Mouse (Mus musculus) CH12.LX (cell line): ENCODE measurements at regions not wholly inside any gene's neighbourhood (a gene's known extent, or its start where the extent isn't known, plus 50 kb on each side); places are given as distances from the start of the nearest gene placed in this dataset.

Experiments
- DNase-seq: peaks from one replicate; pipeline ENCODE4 v3.0.0-alpha.2; 2013; ENCODE audit errors: extremely low read depth
- H3K27ac ChIP-seq: 2 replicates; pipeline ENCODE4 v1.5.1; 2012; ENCODE audit warnings: low read depth, mild to moderate bottlenecking, control low read depth, moderate library complexity; ENCODE audit not compliant: insufficient read depth
- H3K27me3 ChIP-seq: replicated peaks from 2 replicates; pipeline ENCODE3; 2012; ENCODE audit warnings: inconsistent platforms
- H3K36me3 ChIP-seq, 2 experiments: replicated peaks in 1 of 2; 2 replicates each; pipeline versions ENCODE3 to v1.6.1; 2012; ENCODE audit warnings: inconsistent platforms in 1 of 2, low read length in 1 of 2, mild to moderate bottlenecking in 1 of 2, mixed read lengths in 1 of 2, moderate library complexity in 1 of 2; ENCODE audit not compliant: control insufficient read depth in 1 of 2, insufficient read depth in 1 of 2
- H3K4me1 ChIP-seq, 2 experiments: 2 replicates each; pipeline ENCODE4 v1.6.1; 2012; ENCODE audit warnings: inconsistent platforms in 1 of 2, moderate library complexity in 1 of 2; ENCODE audit not compliant: insufficient read depth in 2 of 2, control insufficient read depth in 1 of 2
- H3K4me2 ChIP-seq: 2 replicates; pipeline ENCODE4 v1.6.1; 2012; ENCODE audit warnings: low read depth, mild to moderate bottlenecking, control low read depth; ENCODE audit not compliant: poor library complexity, insufficient read depth, severe bottlenecking
- H3K4me3 ChIP-seq, 3 experiments: fragments of 150-350 bp in 1 of 3; sonication (generic) in 1 of 3; replicated peaks in 1 of 3; 2 replicates each; pipeline versions ENCODE3 to v1.5.1; 2011 to 2012; ENCODE audit warnings: low read depth in 2 of 3, low read length in 2 of 3, mild to moderate bottlenecking in 2 of 3, moderate library complexity in 2 of 3, control low read depth in 1 of 3, improper control_type of control experiment in 1 of 3, inconsistent platforms in 1 of 3, mixed read lengths in 1 of 3; ENCODE audit not compliant: poor library complexity in 1 of 3
- H3K79me2 ChIP-seq: replicated peaks from 2 replicates; pipeline ENCODE4 v1.6.1; 2012; ENCODE audit warnings: mild to moderate bottlenecking, moderate library complexity; ENCODE audit not compliant: control insufficient read depth, poor library complexity, insufficient read depth, severe bottlenecking; ENCODE audit errors: extremely low read depth
- H3K9ac ChIP-seq: 2 replicates; pipeline ENCODE4 v1.6.1; 2012; ENCODE audit warnings: low read depth, mild to moderate bottlenecking, control low read depth, moderate library complexity; ENCODE audit not compliant: insufficient read depth
- H3K9me3 ChIP-seq: replicated peaks from 2 replicates; pipeline ENCODE3; 2012; ENCODE audit warnings: low read length, inconsistent platforms, mixed read lengths
- CHD2 ChIP-seq: IDR thresholded peaks from 2 replicates; pipeline ENCODE4 v1.6.1; 2011; ENCODE audit warnings: low read length, improper control_type of control experiment
- E2F4 ChIP-seq: IDR thresholded peaks from 2 replicates; pipeline ENCODE4 v1.6.1; 2011; ENCODE audit warnings: low read depth, low read length, improper control_type of control experiment; ENCODE audit not compliant: insufficient replicate concordance
- ELF1 ChIP-seq: IDR thresholded peaks from 2 replicates; pipeline ENCODE4 v1.6.1; 2014; ENCODE audit warnings: low read depth, mild to moderate bottlenecking, inconsistent platforms, low read length, improper control_type of control experiment
- EP300 ChIP-seq: IDR thresholded peaks from 2 replicates; pipeline ENCODE4 v1.6.1; 2011; ENCODE audit warnings: low read length, improper control_type of control experiment
- ETS1 ChIP-seq: conservative IDR thresholded peaks from 2 replicates; pipeline ENCODE4 v1.6.1; 2012; ENCODE audit warnings: low read depth, mild to moderate bottlenecking, inconsistent platforms, low read length, improper control_type of control experiment, moderate library complexity
- GABPA ChIP-seq: IDR thresholded peaks from 2 replicates; pipeline ENCODE4 v1.6.1; 2012; ENCODE audit warnings: low read depth, low read length, improper control_type of control experiment, inconsistent platforms; ENCODE audit not compliant: insufficient replicate concordance
- HCFC1 ChIP-seq: IDR thresholded peaks from 2 replicates; pipeline ENCODE4 v1.6.1; 2012; ENCODE audit warnings: low read depth, mild to moderate bottlenecking, inconsistent platforms, low read length, improper control_type of control experiment
- IRF4 ChIP-seq: IDR thresholded peaks from 2 replicates; pipeline ENCODE4 v1.6.1; 2014; ENCODE audit warnings: low read depth, mild to moderate bottlenecking, inconsistent platforms, low read length, improper control_type of control experiment
- KAT2A ChIP-seq: IDR thresholded peaks from 2 replicates; pipeline ENCODE4 v1.6.1; 2012; ENCODE audit warnings: low read length, improper control_type of control experiment, inconsistent platforms; ENCODE audit not compliant: insufficient replicate concordance
- MAFK ChIP-seq: IDR thresholded peaks from 2 replicates; pipeline ENCODE4 v1.6.1; 2011; ENCODE audit warnings: low read length, improper control_type of control experiment; ENCODE audit not compliant: insufficient replicate concordance
- MAX ChIP-seq: IDR thresholded peaks from 2 replicates; pipeline ENCODE4 v1.6.1; 2011; ENCODE audit warnings: low read length, improper control_type of control experiment
- NELFE ChIP-seq: IDR thresholded peaks from 2 replicates; pipeline ENCODE4 v1.6.1; 2011; ENCODE audit warnings: low read depth, low read length, improper control_type of control experiment
- PAX5 ChIP-seq: IDR thresholded peaks from 2 replicates; pipeline ENCODE4 v1.6.1; 2012; ENCODE audit warnings: low read length, inconsistent platforms, mixed read lengths
- POLR2A ChIP-seq: IDR thresholded peaks from 2 replicates; pipeline ENCODE4 v1.6.1; 2011; ENCODE audit warnings: low read depth, mild to moderate bottlenecking, improper control_type of control experiment, low read length
- TCF12 ChIP-seq: IDR thresholded peaks from 2 replicates; pipeline ENCODE4 v1.6.1; 2014; ENCODE audit warnings: low read depth, mild to moderate bottlenecking, inconsistent platforms, low read length, improper control_type of control experiment
- UBTF ChIP-seq: IDR thresholded peaks from 2 replicates; pipeline ENCODE4 v1.6.1; 2012; ENCODE audit warnings: low read depth, mild to moderate bottlenecking, inconsistent platforms, low read length, improper control_type of control experiment, moderate library complexity
- USF2 ChIP-seq: conservative IDR thresholded peaks from 2 replicates; pipeline ENCODE4 v1.6.1; 2011; ENCODE audit warnings: low read depth, low read length, improper control_type of control experiment
- ZC3H11A ChIP-seq: IDR thresholded peaks from 2 replicates; pipeline ENCODE4 v1.6.1; 2012; ENCODE audit warnings: low read depth, mild to moderate bottlenecking, inconsistent platforms, low read length, improper control_type of control experiment
- ZKSCAN1 ChIP-seq: IDR thresholded peaks from 2 replicates; pipeline ENCODE4 v1.6.1; 2012; ENCODE audit warnings: low read depth, inconsistent platforms, low read length, improper control_type of control experiment, borderline replicate concordance
- ZMIZ1 ChIP-seq: IDR thresholded peaks from 2 replicates; pipeline ENCODE4 v1.6.1; 2012; ENCODE audit warnings: low read depth, mild to moderate bottlenecking, inconsistent platforms, low read length, improper control_type of control experiment
- dilution Hi-C: fragments of 300-500 bp; cut with MboI; formaldehyde crosslinking; loops from 2 replicates; pipeline ENCODE4 v1.14.3; 2020; ENCODE audit warnings: low sequenced_read_pairs; ENCODE audit not compliant: extremely low pct_unique_long_range_greater_than_20kb, extremely low pct_ligation_motif_present
- in situ Hi-C: fragments of 300-500 bp; cut with MboI; formaldehyde crosslinking; loops from 3 replicates; pipeline ENCODE4 v1.14.3; 2019; ENCODE audit warnings: low sequenced_read_pairs, low pct_ligation_motif_present, low pct_unique_long_range_greater_than_20kb, mixed read lengths

DNA sequence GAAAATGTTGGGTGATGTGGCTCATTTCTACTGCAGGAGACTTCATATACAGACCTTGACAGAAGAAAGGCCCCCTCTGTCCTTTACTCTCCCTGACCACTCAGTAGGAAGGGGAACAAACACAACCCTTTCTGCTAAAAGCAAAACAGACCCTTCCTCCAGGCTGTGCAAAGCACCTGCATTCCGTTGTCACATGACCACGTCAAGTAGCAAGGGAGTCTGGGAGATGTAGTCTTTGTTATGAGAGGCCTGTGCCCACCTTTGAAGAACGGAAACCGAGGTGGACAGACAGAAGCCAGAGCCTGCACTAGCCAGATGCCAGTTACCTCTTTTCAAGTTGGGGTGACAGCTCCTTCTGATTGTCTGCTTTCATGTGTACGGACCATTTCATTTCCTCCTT lies 161.3 kb downstream of the Vrk1 start:
- no peaks in the 10 kb centered on the region for H3K4me1 ChIP-seq
- TF ChIP-seq EP300 (no peak), PAX5 (no peak), MAFK (no peak), KAT2A (no peak)
- peaks cover 74% of the 10 kb centered on the region for H3K9me3 ChIP-seq

DNA sequence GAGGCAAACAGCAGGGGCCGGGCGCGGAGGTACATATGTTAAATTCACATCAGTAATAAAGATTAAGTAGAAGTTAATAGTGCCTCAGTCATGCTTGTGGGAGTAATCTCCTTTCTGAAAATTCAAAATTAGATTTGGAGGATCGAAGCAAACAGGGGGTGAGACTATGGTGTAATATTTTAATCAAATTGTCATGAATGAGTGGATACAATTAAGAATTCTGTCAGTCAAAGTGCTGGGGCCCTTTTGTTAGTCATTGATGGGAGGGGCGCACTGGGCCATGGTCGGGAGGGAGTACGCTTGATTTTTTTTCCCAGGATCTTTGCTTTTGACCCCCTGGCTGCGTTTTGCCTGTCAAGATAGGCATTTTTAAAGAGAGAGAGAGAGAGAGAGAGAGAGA lies 163.2 kb downstream of the Vrk1 start:
- in situ Hi-C loops (no loop called here), dilution Hi-C loops (no loop called here)
- H3K4me3 ChIP-seq = no peak overlapping the region
- H3K36me3 ChIP-seq = no peaks in the 10 kb centered on the region
- H3K4me2 ChIP-seq = no peak overlapping the region
- H3K27me3 ChIP-seq = no peaks in the 10 kb centered on the region
- no peak overlapping the region for H3K27ac ChIP-seq
- H3K9me3 ChIP-seq = peaks cover 77% of the 10 kb centered on the region
- H3K9ac ChIP-seq = no peak overlapping the region
- no peak for DNase-seq
- TF ChIP-seq MAX (no peak), ZMIZ1 (no peak), E2F4 (no peak), NELFE (no peak), USF2 (no peak), ELF1 (no peak), MAFK (no peak), UBTF (no peak), POLR2A (no peak), ZKSCAN1 (no peak), CHD2 (no peak), ZC3H11A (no peak), TCF12 (no peak), GABPA (no peak), ETS1 (no peak), HCFC1 (no peak), IRF4 (no peak)
- H3K79me2 ChIP-seq = no peaks in the 10 kb centered on the region
- H3K4me1 ChIP-seq = no peaks in the 10 kb centered on the region

More for the DNA sequence above, 161.3 kb downstream of the Vrk1 start:
- Histone ChIP-seq H3K9ac (no peak overlapping the region), H3K27me3 (no peaks in the 10 kb centered on the region), H3K4me3 (no peak overlapping the region), H3K4me2 (no peak overlapping the region), H3K79me2 (no peaks in the 10 kb centered on the region), H3K27ac (no peak overlapping the region), H3K36me3 (no peaks in the 10 kb centered on the region)
- DNase-seq = no peak
- dilution Hi-C loops = no loop called here
- in situ Hi-C loops = no loop called here
